Mouse (Mus musculus): ENCODE data around the gene Ovol2. TPM values are rescaled to one million over a fixed set of nuclear protein-coding genes. Genes with fewer than 3 reads are reported as not detected.

The Ovol2 gene
- total RNA-seq, 4 experiments from 2014 or later, result 9.8 to 12.3 (median 11.1) TPM

- no peak for DNase-seq (ENCODE audit: low spot score in 2 of 2)
Measured at GRCm38 (mm10) chr2:144324218-144324617, 7.7 kb downstream of the Ovol2 start.

GRCm38 (mm10) chr2:144311372-144311771 is 20.6 kb downstream of the Ovol2 start:
- no peak for DNase-seq (ENCODE audit: low spot score in 2 of 2)

- no peak for DNase-seq (ENCODE audit: low spot score in 2 of 2)
Measured at GRCm38 (mm10) chr2:144310273-144310672, 21.7 kb downstream of the Ovol2 start.

GRCm38 (mm10) chr2:144308561-144308960 is 23.4 kb downstream of the Ovol2 start:
- DNase-seq (ENCODE audit: low spot score in 2 of 2), result no peak

GRCm38 (mm10) chr2:144305721-144306294 is 26.1 kb downstream of the Ovol2 start:
- DNase-seq (ENCODE audit: low spot score in 2 of 2), result no peak

GRCm38 (mm10) chr2:144301101-144301500 is 30.8 kb downstream of the Ovol2 start:
- DNase-seq (ENCODE audit: low spot score in 2 of 2), result no peak

GRCm38 (mm10) chr2:144299749-144300669 is 31.9 kb downstream of the Ovol2 start:
- DNase-seq (ENCODE audit: low spot score in 2 of 2), result no peak

GRCm38 (mm10) chr2:144295145-144295735 is 36.7 kb downstream of the Ovol2 start:
- DNase-seq (ENCODE audit: low spot score in 2 of 2), result no peak

GRCm38 (mm10) chr2:144291600-144292305 is 40.2 kb downstream of the Ovol2 start:
- peak; percentile 25 to 89 for DNase-seq (ENCODE audit: low spot score in 2 of 2)

GRCm38 (mm10) chr2:144290321-144290720 is 41.6 kb downstream of the Ovol2 start:
- DNase-seq (ENCODE audit: low spot score in 2 of 2), result no peak

GRCm38 (mm10) chr2:144281417-144281816 is 50.5 kb downstream of the Ovol2 start:
- DNase-seq (ENCODE audit: low spot score in 2 of 2), result no peak

GRCm38 (mm10) chr2:144280568-144280967 is 51.4 kb downstream of the Ovol2 start:
- no peak for DNase-seq (ENCODE audit: low spot score in 2 of 2)

- DNase-seq (ENCODE audit: low spot score in 2 of 2), result no peak
Measured at GRCm38 (mm10) chr2:144279742-144280141, 52.2 kb downstream of the Ovol2 start.

- DNase-seq (ENCODE audit: low spot score in 2 of 2), result no peak
Measured at GRCm38 (mm10) chr2:144276885-144277284, 55.1 kb downstream of the Ovol2 start.

GRCm38 (mm10) chr2:144274741-144275140 is 57.2 kb downstream of the Ovol2 start:
- DNase-seq (ENCODE audit: low spot score in 2 of 2), result no peak

GRCm38 (mm10) chr2:144272088-144272487 is 59.9 kb downstream of the Ovol2 start:
- DNase-seq (ENCODE audit: low spot score in 2 of 2), result no peak

GRCm38 (mm10) chr2:144270507-144271420 is 61.2 kb downstream of the Ovol2 start, which contains the start of the genes Mgme1 and Snx5:
Mgme1 (plus strand) TSS chr2:144270663.
Snx5 (minus strand) TSS chr2:144270906.
- peak; percentile 94 to 96 for DNase-seq (ENCODE audit: low spot score in 2 of 2)

- no peak for DNase-seq (ENCODE audit: low spot score in 2 of 2)
Measured at GRCm38 (mm10) chr2:144269679-144270475, 62.1 kb downstream of the Ovol2 start.

- no peak for DNase-seq (ENCODE audit: low spot score in 2 of 2)
Measured at GRCm38 (mm10) chr2:144269306-144269650, 62.7 kb downstream of the Ovol2 start.
